Mouse (Mus musculus) MEL (cell line): Measurements from ENCODE around the gene Tbc1d2.

Experiments used
- BHLHE40 ChIP-seq: IDR thresholded peaks from 2 replicates; pipeline ENCODE4 v1.6.1; 2012; ENCODE audit warnings: low read depth, mild to moderate bottlenecking, inconsistent platforms, low read length, improper control_type of control experiment, borderline replicate concordance
- CTCF ChIP-seq, 3 experiments: IDR thresholded peaks in 2 of 3; conservative IDR thresholded peaks in 1 of 3; 2 replicates each; pipeline ENCODE4 v1.5.1; 2011 to 2012; ENCODE audit warnings: low read length in 3 of 3, low read depth in 2 of 3, mild to moderate bottlenecking in 2 of 3, improper control_type of control experiment in 1 of 3, inconsistent platforms in 1 of 3, mixed read lengths in 1 of 3, moderate library complexity in 1 of 3; ENCODE audit not compliant: control insufficient read depth in 1 of 3, insufficient read depth in 1 of 3, poor library complexity in 1 of 3, severe bottlenecking in 1 of 3
- EP300 ChIP-seq, 2 experiments: IDR thresholded peaks; 2 replicates each; pipeline ENCODE4 v1.6.1; 2011; ENCODE audit warnings: improper control_type of control experiment in 2 of 2, low read length in 2 of 2, low read depth in 1 of 2, mild to moderate bottlenecking in 1 of 2
- MAFK ChIP-seq: IDR thresholded peaks from 2 replicates; pipeline ENCODE4 v1.6.1; 2011; ENCODE audit warnings: low read depth, mild to moderate bottlenecking, low read length, improper control_type of control experiment, borderline replicate concordance
- MAZ ChIP-seq: IDR thresholded peaks from 2 replicates; pipeline ENCODE4 v1.6.1; 2012; ENCODE audit warnings: low read depth, mild to moderate bottlenecking, inconsistent platforms, low read length, improper control_type of control experiment
- POLR2A ChIP-seq, 2 experiments: IDR thresholded peaks; 2 replicates each; pipeline ENCODE4 v1.6.1; 2011 to 2012; ENCODE audit warnings: low read length in 2 of 2, mild to moderate bottlenecking in 2 of 2, control low read depth in 1 of 2, improper control_type of control experiment in 1 of 2, low read depth in 1 of 2, moderate library complexity in 1 of 2; ENCODE audit not compliant: control insufficient read depth in 1 of 2, insufficient read depth in 1 of 2, poor library complexity in 1 of 2
- TAL1 ChIP-seq: IDR thresholded peaks from 2 replicates; pipeline ENCODE4 v1.6.1; 2012; ENCODE audit warnings: mild to moderate bottlenecking, inconsistent platforms, low read length, moderate library complexity, mixed read lengths
- TCF12 ChIP-seq: IDR thresholded peaks from 2 replicates; pipeline ENCODE4 v1.6.1; 2014; ENCODE audit warnings: low read depth, mild to moderate bottlenecking, inconsistent platforms, low read length, improper control_type of control experiment, moderate library complexity
- ZKSCAN1 ChIP-seq: IDR thresholded peaks from 2 replicates; pipeline ENCODE4 v1.6.1; 2012; ENCODE audit warnings: low read depth, mild to moderate bottlenecking, inconsistent platforms, low read length, improper control_type of control experiment, moderate library complexity

- TF ChIP-seq TAL1: no peak
- TF ChIP-seq TCF12: no peak
- TF ChIP-seq MAZ: no peak
- peak; percentile 23 to 63 (median 33) for TF ChIP-seq CTCF (IDR thresholded peaks at IDR 0.05 in 2 of 3, conservative IDR thresholded peaks at IDR 0.05 in 1 of 3; ENCODE audit: control insufficient read depth in 1 of 3, insufficient read depth in 1 of 3, low read depth in 2 of 3, low read length in 3 of 3, poor library complexity in 1 of 3, severe bottlenecking in 1 of 3)
- TF ChIP-seq EP300 (IDR thresholded peaks at IDR 0.05; ENCODE audit: low read depth in 1 of 2, low read length in 2 of 2): no peak
- no peak for TF ChIP-seq ZKSCAN1
- TF ChIP-seq POLR2A (IDR thresholded peaks at IDR 0.05; ENCODE audit: control insufficient read depth in 1 of 2, insufficient read depth in 1 of 2, low read depth in 1 of 2, low read length in 2 of 2, poor library complexity in 1 of 2): no peak
- TF ChIP-seq BHLHE40: no peak
- TF ChIP-seq MAFK: no peak
Observed at GRCm38 (mm10) chr4:46617408-46617807, 32.6 kb downstream of the Tbc1d2 start.
